25 mouse cellular contexts compared by ENCODE assay signal in genomic region chr5:53398428-53399058, GRCm38 (mm10).
"Had no signal": no experiment of that assay in that cellular context is flagged by ENCODE, and none has a peak within 500 bp of the region (broad histone marks: within the 10 kb centered on the region; RNA-seq: fewer than 3 reads in every experiment).

No protein-coding gene starts in this region.

- DNase-seq: gastrocnemius, postnatal 14 days; gastrocnemius, postnatal 36 days; heart, adult 2 months; heart, postnatal 14 days; heart, postnatal 36 days; kidney, adult 18-20 months; kidney, adult 8-10 months; kidney, postnatal 10 days; kidney, postnatal 25 days; kidney, postnatal 4 days; liver; liver, embryonic 13.5 days; liver, postnatal 0 days had no signal

- H3K9ac ChIP-seq: heart, embryonic 13.5 days; heart, embryonic 15.5 days; hindbrain, embryonic 14.5 days; intestine, embryonic 15.5 days; liver, embryonic 13.5 days; liver, embryonic 15.5 days; liver, postnatal 0 days had no signal

- ATAC-seq: hindbrain, embryonic 16.5 days; inflammation-experienced regulatory T-cells, adult 6 months; intestine, embryonic 15.5 days; intestine, postnatal 0 days; liver, postnatal 0 days had no signal

- H3K4me3 ChIP-seq: heart, adult 2 months; heart, embryonic 13.5 days; heart, embryonic 15.5 days; intestine, embryonic 15.5 days; layer of hippocampus, adult 2 months; left cerebral cortex, adult 2 months; liver, embryonic 13.5 days; liver, embryonic 15.5 days had no signal

- H3K36me3 ChIP-seq: heart, embryonic 13.5 days; heart, embryonic 15.5 days; intestine, embryonic 15.5 days; liver, embryonic 13.5 days; liver, embryonic 15.5 days had no signal

- H3K27me3 ChIP-seq: heart, embryonic 13.5 days; heart, embryonic 15.5 days; intestine, embryonic 15.5 days; liver, embryonic 13.5 days; liver, embryonic 15.5 days had no signal

- H3K4me1 ChIP-seq: heart, embryonic 13.5 days; heart, embryonic 15.5 days; intestine, embryonic 15.5 days; liver, embryonic 15.5 days had no signal

- H3K9me3 ChIP-seq: heart, embryonic 13.5 days; heart, embryonic 15.5 days; intestine, embryonic 15.5 days; liver, embryonic 13.5 days; liver, embryonic 15.5 days had no signal

- H3K4me2 ChIP-seq: heart, embryonic 11.5 days; heart, embryonic 13.5 days; heart, embryonic 15.5 days; hindbrain, embryonic 14.5 days; intestine, embryonic 15.5 days; liver, embryonic 11.5 days; liver, embryonic 13.5 days; liver, embryonic 15.5 days had no signal

- H3K27ac ChIP-seq: heart, adult 2 months; heart, embryonic 13.5 days; heart, embryonic 15.5 days; hindbrain, embryonic 14.5 days; intestine, embryonic 15.5 days; layer of hippocampus, adult 2 months; left cerebral cortex, adult 2 months; liver, embryonic 13.5 days; liver, embryonic 15.5 days had no signal
